Mouse (Mus musculus) liver, postnatal 0 days (tissue): ENCODE results near the gene Mrpl22. TPM values are rescaled to one million over a fixed set of nuclear protein-coding genes. Genes with fewer than 3 reads are reported as not detected.
A peak's percentile ranks its signal among the peaks of the same experiment; 100 is the strongest.

Experiments used
- ATAC-seq: fragments of 200-750 bp; cut with Nextera tagmentation; 2 replicates; pipeline ENCODE4 v1.8.0; 2017; ENCODE audit warnings: mild to moderate bottlenecking, moderate library complexity
- DNase-seq: peaks from one replicate; pipeline ENCODE4 v3.0.0-alpha.2; 2016
- H3K27ac ChIP-seq: fragments of 300-500 bp; sonication (generic); 2 replicates; pipeline ENCODE4 v1.5.1; 2014; ENCODE audit warnings: antibody characterized with exemption, moderate library complexity, mild to moderate bottlenecking, low read depth
- H3K27me3 ChIP-seq: fragments of 300-500 bp; sonication (generic); 2 replicates; pipeline ENCODE4 v1.6.1; 2014; ENCODE audit warnings: low read length, control low read depth, mixed read lengths; ENCODE audit not compliant: insufficient read depth
- H3K36me3 ChIP-seq: fragments of 300-500 bp; sonication (generic); replicated peaks from 2 replicates; pipeline ENCODE4 v1.6.1; 2014; ENCODE audit warnings: mild to moderate bottlenecking, control low read depth, low read length, moderate library complexity, mixed read lengths; ENCODE audit not compliant: insufficient read depth
- H3K4me1 ChIP-seq: fragments of 300-500 bp; sonication (generic); 2 replicates; pipeline ENCODE4 v1.6.1; 2014; ENCODE audit warnings: antibody characterized with exemption, mild to moderate bottlenecking, control low read depth; ENCODE audit not compliant: insufficient read depth
- H3K4me2 ChIP-seq: fragments of 300-500 bp; sonication (generic); 2 replicates; pipeline ENCODE4 v1.6.1; 2014; ENCODE audit warnings: low read depth, mild to moderate bottlenecking, low read length, moderate library complexity, mixed read lengths
- H3K4me3 ChIP-seq: fragments of 300-500 bp; sonication (generic); 2 replicates; pipeline ENCODE4 v1.5.1; 2014; ENCODE audit warnings: low read depth, low read length
- H3K9ac ChIP-seq: fragments of 300-500 bp; sonication (generic); replicated peaks from 2 replicates; pipeline ENCODE4 v1.6.1; 2014; ENCODE audit warnings: mild to moderate bottlenecking, moderate library complexity
- H3K9me3 ChIP-seq: fragments of 300-500 bp; sonication (generic); 2 replicates; pipeline ENCODE4 v1.6.1; 2016; ENCODE audit warnings: mild to moderate bottlenecking, control low read depth, low read length, mixed read lengths
- CTCF ChIP-seq: sonication (generic); IDR thresholded peaks from 2 replicates; pipeline ENCODE4 v1.5.1; 2016; ENCODE audit warnings: antibody characterized with exemption, low read depth
- EP300 ChIP-seq: IDR thresholded peaks from 2 replicates; pipeline ENCODE4 v1.6.1; 2016; ENCODE audit warnings: antibody characterized with exemption, low read depth, mild to moderate bottlenecking
- WGBS: fragments of 180-500 bp; shearing (Covaris S2); extraction: QIAGEN DNeasy Blood & Tissue Kit; methylation state at CpG from one replicate; pipeline ENCODE4 v1.1.7; 2014; ENCODE audit not compliant: insufficient replicate concordance; 5-methylcytosine and 5-hydroxymethylcytosine counted together
- polyA plus RNA-seq: library from polyadenylated mRNA; unstranded; fragments of >200 nt; fragmentation: Nextera tagmentation; extraction: Ambion mirVana; gene quantifications from 2 replicates; pipeline ENCODE4 v1.2.1, GENCODE M21; 2015

Gene Mrpl22
- 87.7 and 87.9 TPM in 2 replicates for polyA plus RNA-seq

DNA sequence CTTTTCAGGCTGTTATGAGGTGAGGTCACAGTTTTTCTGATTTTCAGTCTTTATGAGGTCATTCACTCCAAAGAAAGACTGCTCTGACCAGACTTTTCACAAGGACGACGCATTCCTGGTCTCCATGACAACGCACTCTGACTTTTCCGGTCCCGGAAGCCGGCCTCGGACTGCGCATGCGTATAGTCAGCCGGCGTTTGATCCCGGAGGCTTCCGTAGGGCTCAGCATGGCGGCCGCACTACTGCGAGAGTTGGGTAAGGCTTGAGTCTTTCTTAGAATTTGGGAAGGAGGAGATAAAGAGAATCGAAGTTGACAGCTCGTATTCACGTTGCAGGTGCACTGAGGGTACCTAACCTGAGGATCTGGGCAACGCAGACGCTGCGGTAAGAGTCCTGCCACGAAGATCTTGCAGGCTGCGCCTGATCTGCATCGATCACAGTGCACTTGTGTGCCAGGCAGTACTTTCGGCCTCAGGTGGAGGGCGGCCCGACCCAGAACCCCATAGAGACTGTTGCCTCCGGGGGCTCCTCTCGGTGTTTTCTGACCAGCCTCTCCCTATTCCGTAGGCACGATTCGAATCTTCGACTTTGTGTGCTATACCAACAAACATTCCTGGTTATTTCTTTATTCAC is at the start of gene Mrpl22:
Gene Mrpl22, plus strand, starts transcription at position 203 of the 633 bp plus-strand sequence.
- H3K4me1 ChIP-seq, result peaks cover 29% of the 10 kb centered on the region
- peak within 1 kb of the TSS; percentile 87 for H3K4me2 ChIP-seq
- no peaks in the 10 kb centered on the region for H3K27me3 ChIP-seq
- under 1% methylated on average over 34 of the region's 34 CpGs for WGBS
- TF ChIP-seq CTCF, result no peak
- peak; percentile 64; the same call in 1 of the 2 replicates for TF ChIP-seq EP300
- H3K36me3 ChIP-seq, result peaks cover 30% of the 10 kb centered on the region
- peak within 1 kb of the TSS; percentile 65 for H3K27ac ChIP-seq
- ATAC-seq, result peak; percentile 71
- DNase-seq, result peak; percentile 96
- H3K9me3 ChIP-seq, result no peaks in the 10 kb centered on the region
- H3K4me3 ChIP-seq, result peak within 1 kb of the TSS; percentile 78
- peak within 1 kb of the TSS; percentile 86 for H3K9ac ChIP-seq

DNA sequence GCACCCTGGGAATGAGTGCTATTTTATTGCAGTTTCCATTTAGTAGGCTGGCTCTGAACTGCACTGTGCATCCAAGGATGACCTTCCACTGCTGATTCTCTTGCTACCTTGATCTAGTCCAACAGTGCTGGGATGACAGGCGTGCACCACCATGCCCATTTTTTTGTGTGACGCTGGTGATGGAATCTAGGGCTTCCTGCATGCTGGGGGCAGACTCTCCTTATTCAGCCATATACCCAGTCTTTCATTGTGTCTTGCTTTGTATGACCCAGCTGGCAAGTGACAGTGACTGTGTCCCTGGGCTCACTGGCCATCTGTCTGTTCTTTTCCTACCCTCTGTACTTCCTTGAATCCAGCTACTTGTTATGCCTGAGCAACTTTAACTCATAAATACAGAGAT is 47.8 kb upstream of the Mrpl22 start:
- TF ChIP-seq EP300 (no peak), CTCF (no peak)
- WGBS, result 80% methylated on average over 2 of the region's 2 CpGs
- H3K9ac ChIP-seq, result no peak overlapping the region
- H3K27ac ChIP-seq, result no peak overlapping the region
- H3K4me3 ChIP-seq, result no peak overlapping the region
- peaks cover 8% of the 10 kb centered on the region; the same call in 1 of the 2 replicates for H3K4me1 ChIP-seq
- H3K9me3 ChIP-seq, result no peaks in the 10 kb centered on the region
- ATAC-seq, result no peak
- peaks cover 64% of the 10 kb centered on the region for H3K36me3 ChIP-seq
- DNase-seq, result no peak
- H3K27me3 ChIP-seq, result no peaks in the 10 kb centered on the region
- H3K4me2 ChIP-seq, result no peak overlapping the region

DNA sequence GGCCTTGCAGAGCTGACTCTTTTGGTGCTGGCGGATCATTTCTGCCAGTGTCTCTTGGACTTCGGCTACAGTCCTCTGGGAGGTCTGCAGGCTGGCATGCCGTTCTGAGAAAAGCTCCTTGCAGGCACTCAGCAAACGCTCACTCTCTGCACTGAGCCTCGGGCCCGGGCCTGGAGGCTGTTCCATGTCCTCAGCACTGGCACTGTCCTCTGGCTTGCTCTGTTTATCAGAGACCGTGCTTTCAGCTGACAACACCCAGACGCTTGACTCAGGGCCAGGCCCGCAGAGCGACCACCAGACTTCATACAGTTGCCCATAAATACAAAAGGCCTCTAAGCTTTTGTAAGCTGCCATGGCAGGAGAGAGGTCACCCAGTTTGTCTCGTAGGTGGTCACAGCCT is 46.4 kb upstream of the Mrpl22 start:
- Histone ChIP-seq H3K4me1 (peaks cover 8% of the 10 kb centered on the region; the same call in 1 of the 2 replicates), H3K4me3 (no peak overlapping the region), H3K36me3 (peaks cover 64% of the 10 kb centered on the region), H3K27ac (no peak overlapping the region), H3K27me3 (no peaks in the 10 kb centered on the region), H3K9ac (no peak overlapping the region), H3K9me3 (no peaks in the 10 kb centered on the region), H3K4me2 (no peak overlapping the region)
- DNase-seq (no peak), ATAC-seq (no peak)
- TF ChIP-seq EP300, result no peak
- 87% methylated on average over 11 of the region's 11 CpGs for WGBS

DNA sequence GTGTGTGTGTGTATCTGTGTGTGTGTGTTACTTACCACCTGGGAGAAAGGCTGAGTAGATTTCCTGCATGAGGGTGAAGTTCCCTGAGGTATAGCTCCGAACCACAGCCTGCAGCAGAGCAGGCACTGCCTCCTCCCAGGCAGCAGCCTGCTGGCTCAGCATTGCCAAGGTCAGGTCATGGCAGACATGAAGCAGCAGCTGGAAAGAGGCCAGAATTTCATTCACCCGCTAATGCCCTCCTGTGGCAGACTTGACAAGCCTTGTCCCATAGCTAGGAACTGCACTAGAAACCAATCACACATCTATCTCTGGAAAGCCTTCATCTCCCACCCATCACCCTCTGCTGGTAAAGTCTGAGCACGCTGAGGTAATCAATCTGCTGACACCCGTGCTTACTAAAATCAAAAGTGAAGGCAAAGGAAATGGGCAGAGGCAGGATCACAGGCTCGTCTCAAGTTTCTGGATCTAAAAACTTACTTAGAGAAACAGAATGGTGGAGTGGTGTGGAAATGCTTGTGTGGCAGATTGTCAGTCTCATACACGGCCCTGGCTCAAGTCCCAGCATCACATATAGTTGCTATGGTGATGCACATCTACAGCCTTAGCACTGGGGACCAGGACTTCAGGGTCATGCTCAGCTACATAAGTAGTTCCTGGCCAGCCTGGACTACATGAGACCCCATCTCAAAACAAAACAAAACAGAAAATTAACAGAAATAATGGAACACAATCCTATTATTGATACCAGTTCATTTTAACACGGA is 44.9 kb upstream of the Mrpl22 start:
- Histone ChIP-seq H3K9me3 (no peaks in the 10 kb centered on the region), H3K27me3 (no peaks in the 10 kb centered on the region), H3K27ac (0 out of 2 replicates have a peak overlapping the region, but pooled peaks have one; percentile 41), H3K4me3 (no peak overlapping the region), H3K4me1 (peaks cover 8% of the 10 kb centered on the region; the same call in 1 of the 2 replicates), H3K9ac (no peak overlapping the region), H3K36me3 (peaks cover 61% of the 10 kb centered on the region), H3K4me2 (no peak overlapping the region)
- ATAC-seq (peak; percentile 46), DNase-seq (peak; percentile 56)
- WGBS, result 64% methylated on average over 7 of the region's 7 CpGs
- no peak for TF ChIP-seq EP300
- peak; percentile 48 for TF ChIP-seq CTCF

DNA sequence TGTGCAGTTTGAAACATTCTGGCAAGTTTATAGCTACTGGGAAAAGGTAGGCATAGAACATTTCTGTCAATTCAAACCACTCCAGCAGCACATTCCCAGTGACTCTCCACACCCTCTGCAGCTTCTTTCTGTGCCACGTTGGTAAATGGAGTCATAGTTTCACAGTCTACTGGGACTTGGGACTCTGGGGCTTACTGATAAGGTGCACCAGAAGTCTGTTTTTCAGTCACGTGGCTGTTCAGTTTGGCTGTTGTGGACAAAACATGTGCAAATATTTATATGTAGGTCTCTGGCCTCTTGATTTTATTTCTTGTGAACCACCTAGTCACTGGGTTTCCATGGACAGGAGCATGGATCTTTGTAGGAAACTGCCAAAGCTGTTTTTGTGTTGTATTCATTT is 43.9 kb upstream of the Mrpl22 start:
- Histone ChIP-seq H3K4me2 (no peak overlapping the region), H3K4me1 (peaks cover 8% of the 10 kb centered on the region; the same call in 1 of the 2 replicates), H3K4me3 (no peak overlapping the region), H3K27ac (peak overlapping the region; percentile 41; the same call in 1 of the 2 replicates), H3K27me3 (no peaks in the 10 kb centered on the region), H3K36me3 (peaks cover 57% of the 10 kb centered on the region), H3K9me3 (no peaks in the 10 kb centered on the region), H3K9ac (no peak overlapping the region)
- 34% methylated on average over 2 of the region's 2 CpGs for WGBS
- TF ChIP-seq CTCF, result no peak
- peak; percentile 78 for TF ChIP-seq EP300
- DNase-seq (peak; percentile 19), ATAC-seq (peak; percentile 87)

DNA sequence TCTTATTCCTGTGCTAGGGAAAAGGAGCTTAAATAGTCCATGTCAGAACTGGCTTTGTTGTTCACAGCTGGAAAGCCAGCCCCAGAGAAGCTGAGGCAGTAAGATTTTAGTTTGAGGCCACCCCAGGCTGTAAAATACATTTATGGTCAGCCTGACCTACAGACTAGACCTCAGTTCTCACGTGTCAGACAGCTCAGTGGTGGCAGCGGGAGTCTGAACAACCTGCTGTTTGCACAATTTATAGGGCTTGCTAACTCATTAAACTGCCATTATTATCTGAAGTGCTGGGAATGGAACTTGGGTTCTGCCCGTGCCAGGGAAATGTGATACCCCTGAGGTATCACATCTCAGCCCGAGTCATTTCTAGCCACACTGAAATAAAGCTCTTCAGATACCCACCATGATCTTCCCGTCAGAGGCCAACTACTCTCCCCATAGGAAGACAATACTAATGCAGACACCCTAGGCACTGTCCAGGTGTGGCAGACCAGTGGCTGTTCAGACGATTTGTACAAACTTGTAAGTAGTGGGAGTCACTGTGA is 42.1 kb upstream of the Mrpl22 start:
- peaks cover 49% of the 10 kb centered on the region for H3K36me3 ChIP-seq
- no peaks in the 10 kb centered on the region for H3K9me3 ChIP-seq
- no peak overlapping the region for H3K4me2 ChIP-seq
- TF ChIP-seq EP300 (no peak), CTCF (no peak)
- H3K4me1 ChIP-seq, result peaks cover 8% of the 10 kb centered on the region; the same call in 1 of the 2 replicates
- no peak overlapping the region for H3K27ac ChIP-seq
- ATAC-seq (no peak), DNase-seq (no peak)
- H3K9ac ChIP-seq, result no peak overlapping the region
- no peaks in the 10 kb centered on the region for H3K27me3 ChIP-seq
- H3K4me3 ChIP-seq, result no peak overlapping the region
- 80% methylated on average over 6 of the region's 6 CpGs for WGBS
